Mouse (Mus musculus) ovary, postnatal 14 days (tissue): ENCODE data around the gene Zbtb2.

Experiments used
- DNase-seq: peaks from one replicate; pipeline ENCODE4 v3.0.0; 2022; ENCODE audit warnings: low spot score

The Zbtb2 gene

DNA sequence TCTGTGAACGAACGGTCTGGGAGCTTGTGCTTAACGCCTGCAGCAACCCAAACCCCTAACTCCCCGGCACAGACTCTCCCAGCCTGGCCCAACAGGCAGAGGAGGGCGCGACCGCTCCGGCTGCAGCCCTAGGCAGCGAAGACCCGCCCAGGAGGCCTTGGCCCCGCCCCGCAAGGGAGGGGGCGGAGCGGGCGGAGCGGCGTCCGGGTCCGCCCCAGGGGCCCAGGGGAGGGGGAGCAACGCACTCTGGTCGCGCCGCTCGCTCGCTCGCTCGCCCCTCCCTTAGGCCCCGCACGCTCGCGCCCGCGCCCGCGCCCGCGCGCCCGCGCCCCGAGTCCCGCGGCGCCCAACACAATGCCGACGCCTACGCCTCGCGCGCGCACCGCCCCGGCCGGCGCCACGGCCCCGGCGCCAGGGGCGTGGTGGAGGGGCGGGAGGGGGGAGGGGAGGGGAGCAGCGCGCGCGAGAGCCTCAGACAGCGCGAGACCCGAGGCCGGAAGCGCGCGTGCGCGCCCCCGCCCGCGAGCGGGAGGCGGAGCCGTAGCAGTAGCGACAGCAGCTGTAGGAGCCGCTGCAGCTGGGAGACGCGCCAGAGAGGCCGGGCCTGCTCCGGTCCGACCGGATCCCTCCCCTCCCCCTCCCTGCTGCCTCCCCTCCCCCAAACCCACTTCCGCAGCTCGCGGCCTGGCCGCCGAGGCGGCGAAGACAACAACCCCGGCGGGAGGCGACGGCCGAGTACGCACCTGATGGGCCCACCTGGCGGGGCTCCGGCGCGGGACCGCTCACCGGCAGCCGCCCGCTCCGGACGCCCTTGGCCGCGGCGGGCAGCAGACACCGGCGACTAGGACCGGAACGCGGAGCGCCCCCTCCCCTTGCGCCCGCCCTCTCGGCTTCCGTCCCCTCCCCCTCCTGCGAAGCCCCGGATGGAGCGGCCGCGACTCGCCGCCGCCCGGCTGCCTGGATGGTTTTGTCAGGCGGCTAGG lies 1.0 kb downstream of the Zbtb2 start:
- peak; percentile 88 for DNase-seq

DNA sequence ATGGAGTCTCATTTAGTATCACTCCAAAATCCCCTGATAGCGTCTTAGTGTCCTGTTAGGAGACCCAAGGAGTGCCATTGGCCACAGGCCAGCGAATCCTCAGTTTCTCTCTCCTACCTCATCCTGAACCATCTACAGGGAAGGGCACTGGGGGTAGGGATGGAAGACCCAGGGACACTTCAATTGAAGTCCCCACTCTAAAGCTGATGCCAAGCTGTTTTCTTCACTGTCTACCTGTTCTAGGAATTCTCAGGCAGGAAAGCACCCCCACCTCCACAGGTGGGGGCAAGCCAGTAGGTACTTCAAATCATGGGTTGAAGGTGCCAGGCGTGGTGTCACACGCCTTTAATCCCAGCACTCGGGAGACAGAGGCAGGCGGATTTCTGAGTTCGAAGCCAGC lies 3.7 kb downstream of the Zbtb2 start:
- no peak for DNase-seq

- DNase-seq: no peak
Observed at GRCm38 (mm10) chr10:4380748-4381147, 7.2 kb downstream of the Zbtb2 start.

DNA sequence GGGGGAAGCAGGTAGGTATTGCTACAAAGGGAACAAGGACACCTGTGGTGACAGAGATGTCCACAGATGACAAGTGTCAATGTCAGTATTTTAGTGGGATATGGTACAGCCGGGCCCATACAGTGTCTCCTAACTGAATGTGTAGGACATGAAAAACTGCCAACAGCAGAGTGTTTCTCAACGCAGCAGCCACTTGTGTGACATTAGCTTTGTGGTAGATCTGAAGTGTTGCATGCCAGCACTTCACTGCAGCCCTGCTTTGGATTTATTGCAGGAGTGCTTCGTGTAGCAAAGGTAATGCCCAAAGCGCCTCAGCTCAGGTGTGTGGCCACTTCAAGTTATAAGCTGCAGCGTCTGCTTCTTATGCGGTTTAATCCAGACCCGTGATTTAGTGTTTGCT lies 11.0 kb downstream of the Zbtb2 start:
- DNase-seq: no peak

DNA sequence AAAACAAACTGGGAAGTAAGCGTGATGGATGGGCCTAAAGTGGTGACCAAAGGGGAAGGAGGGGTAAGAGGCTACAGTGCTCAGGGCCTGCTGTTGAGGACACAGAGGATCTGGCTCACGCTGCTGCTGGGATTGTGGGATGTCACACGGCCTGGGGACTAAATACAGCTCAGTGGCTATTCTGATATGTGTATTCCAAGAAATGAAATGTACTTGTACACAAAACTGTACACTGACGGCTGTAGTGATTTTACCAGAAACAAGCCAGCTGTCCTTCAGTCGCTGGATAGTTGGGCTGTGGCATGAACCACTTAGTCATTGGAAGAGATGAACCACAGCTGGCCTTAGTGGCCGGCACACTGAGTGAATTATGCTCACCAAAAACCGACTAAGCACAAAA lies 11.4 kb downstream of the Zbtb2 start:
- DNase-seq: no peak

DNA sequence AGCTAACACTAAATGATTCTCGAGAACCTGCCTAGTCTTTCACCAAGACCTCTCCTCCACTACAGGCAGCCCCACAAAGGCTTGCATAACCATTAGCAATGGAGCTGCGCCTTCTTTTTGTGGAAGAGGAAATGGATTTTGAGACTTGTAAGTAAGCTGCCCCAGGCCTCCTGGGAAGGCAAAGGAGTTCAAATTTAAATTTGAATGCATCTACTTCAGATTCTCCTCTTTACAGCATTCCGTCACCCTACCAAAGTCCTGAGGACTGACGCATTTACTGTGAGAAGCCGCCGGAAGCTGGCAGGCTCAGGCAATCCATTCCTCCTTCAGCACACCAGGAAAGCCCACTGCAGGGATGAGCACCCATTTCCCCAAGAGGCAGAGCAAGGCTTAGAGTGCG lies 12.6 kb downstream of the Zbtb2 start:
- DNase-seq: no peak

GRCm38 (mm10) chr10:4374734-4375133 lies 13.2 kb downstream of the Zbtb2 start:
- no peak for DNase-seq

GRCm38 (mm10) chr10:4374239-4374638 lies 13.7 kb downstream of the Zbtb2 start:
- no peak for DNase-seq

DNA sequence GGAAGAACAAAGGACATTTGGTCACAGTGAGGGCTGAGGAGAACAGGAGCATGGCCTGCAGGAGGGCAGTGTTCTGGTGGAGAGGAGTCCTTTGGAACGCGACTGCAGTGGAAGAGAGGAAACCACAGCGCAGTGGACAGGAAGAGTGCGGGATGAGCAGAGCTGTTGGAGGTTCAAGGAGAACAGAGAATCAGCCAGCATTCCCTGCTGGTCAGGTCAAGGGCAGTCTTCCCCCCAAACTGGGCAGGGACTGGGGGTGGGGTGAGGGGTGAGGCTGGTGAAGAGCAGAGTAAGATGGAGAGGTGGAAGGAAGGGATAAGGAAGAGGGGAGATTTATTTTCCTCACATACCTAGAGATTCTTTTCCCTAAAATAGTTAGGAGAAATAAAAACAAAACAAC lies 14.3 kb downstream of the Zbtb2 start:
- no peak for DNase-seq

DNA sequence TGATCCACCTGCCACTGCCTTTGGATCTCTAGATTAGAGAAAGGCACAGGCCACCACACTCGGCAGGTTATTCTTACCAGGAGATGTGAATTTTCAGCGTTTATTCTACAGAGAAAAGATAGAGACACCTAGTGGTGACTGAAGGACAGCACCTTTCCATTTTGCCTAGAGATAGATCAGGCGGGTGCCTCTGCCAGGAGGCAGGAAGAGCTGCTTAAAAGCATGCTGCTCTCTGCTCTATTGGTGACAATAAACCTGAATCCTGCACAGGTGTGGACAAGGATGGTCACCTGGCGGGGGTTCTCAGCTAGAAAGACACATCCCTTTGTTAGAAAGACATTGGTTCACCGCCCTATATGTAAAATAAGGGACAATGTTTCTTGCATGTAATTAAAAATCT lies 15.9 kb downstream of the Zbtb2 start:
- peak; percentile 29 for DNase-seq

GRCm38 (mm10) chr10:4370105-4370504 lies 17.8 kb downstream of the Zbtb2 start:
- no peak for DNase-seq

- no peak for DNase-seq
Observed at GRCm38 (mm10) chr10:4364618-4365017, 23.3 kb downstream of the Zbtb2 start.

DNA sequence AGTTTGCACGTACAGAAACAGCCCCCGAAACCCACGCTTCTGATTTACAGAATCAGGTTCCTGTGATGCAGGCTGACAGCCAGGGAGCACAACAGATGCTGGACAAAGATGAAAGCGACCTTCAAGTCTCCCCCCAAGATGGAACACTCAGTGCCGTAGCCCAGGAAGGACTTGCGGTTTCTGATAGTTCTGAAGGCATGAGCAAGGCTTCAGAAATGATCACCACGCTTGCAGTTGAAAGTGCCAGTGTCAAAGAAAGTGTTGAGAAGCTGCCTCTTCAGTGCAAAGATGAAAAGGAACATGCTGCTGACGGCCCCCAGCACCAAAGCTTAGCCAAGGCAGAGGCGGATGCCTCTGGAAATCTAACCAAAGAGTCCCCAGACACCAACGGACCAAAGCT lies 30.5 kb downstream of the Zbtb2 start:
- DNase-seq: no peak

DNA sequence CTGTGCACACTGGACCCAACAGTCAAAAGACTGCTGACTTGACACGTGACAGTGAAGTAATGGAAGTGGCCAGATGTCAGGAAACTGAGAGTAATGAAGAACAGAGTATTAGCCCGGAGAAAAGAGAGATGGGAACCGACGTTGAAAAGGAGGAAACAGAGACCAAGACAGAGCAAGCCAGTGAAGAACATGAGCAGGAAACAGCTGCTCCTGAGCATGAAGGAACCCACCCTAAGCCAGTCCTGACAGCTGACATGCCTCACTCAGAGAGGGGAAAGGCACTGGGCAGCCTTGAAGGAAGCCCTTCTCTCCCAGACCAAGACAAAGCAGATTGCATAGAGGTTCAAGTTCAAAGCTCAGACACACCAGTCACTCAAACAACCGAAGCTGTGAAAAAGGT lies 31.3 kb downstream of the Zbtb2 start:
- DNase-seq: no peak

GRCm38 (mm10) chr10:4355882-4356451 lies 31.9 kb downstream of the Zbtb2 start:
- DNase-seq: no peak

GRCm38 (mm10) chr10:4354371-4355260 lies 33.3 kb downstream of the Zbtb2 start:
- DNase-seq: no peak

- no peak for DNase-seq
Observed at GRCm38 (mm10) chr10:4347591-4347990, 40.3 kb downstream of the Zbtb2 start.

DNA sequence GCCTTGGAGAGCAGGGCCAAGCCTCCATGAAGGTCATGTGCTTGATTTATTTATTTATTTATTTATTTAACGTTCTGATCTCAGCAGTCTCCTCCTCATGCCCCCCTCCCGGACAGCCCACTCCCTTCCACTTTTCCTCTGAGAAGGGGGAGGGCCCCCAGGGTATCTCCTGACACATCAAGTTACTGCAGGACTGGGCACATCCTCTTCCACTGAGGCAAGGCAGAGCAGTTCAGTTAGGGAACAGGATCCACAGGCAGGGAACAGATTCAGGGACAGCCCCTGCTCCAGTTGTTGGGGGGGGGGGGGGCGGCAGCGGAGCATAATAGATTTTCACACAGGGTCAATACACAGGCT lies 40.8 kb downstream of the Zbtb2 start:
- DNase-seq: no peak

GRCm38 (mm10) chr10:4346489-4347135 lies 41.3 kb downstream of the Zbtb2 start:
- DNase-seq: peak; percentile 94

GRCm38 (mm10) chr10:4341430-4341829 lies 46.5 kb downstream of the Zbtb2 start:
- peak; percentile 51 for DNase-seq

GRCm38 (mm10) chr10:4338863-4339461 lies 48.9 kb downstream of the Zbtb2 start:
- DNase-seq: peak; percentile 46
